Mouse (Mus musculus): ENCODE results near the gene Kcne2.

DNA sequence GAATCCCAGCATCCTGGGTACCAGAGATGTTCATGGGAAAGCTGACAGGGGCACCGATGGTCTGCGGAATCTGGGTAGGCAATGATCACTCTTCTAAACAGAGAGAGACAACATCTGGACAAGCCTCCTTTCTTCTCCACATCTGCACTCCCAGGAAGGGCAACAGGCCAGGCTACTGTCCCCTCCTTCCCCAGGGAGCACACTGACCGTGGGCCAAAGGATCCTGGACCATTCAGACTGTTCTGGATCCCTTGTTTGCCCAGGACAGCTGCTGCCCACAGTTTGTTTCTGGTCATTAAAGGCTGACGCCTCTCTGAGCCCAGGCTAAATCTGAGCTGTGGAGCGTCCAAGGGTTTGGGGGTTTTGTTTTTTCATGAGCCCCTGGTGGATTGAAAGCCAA lies 9.5 kb upstream of the Kcne2 start:
- TF ChIP-seq CHD2 (IDR thresholded peaks at IDR 0.05; ENCODE audit: low read depth, low read length), result no peak
- no peak for TF ChIP-seq HCFC1 (IDR thresholded peaks at IDR 0.05; ENCODE audit: borderline replicate concordance, insufficient read depth, low read length)
- TF ChIP-seq ZC3H11A (IDR thresholded peaks at IDR 0.05; ENCODE audit: borderline replicate concordance, low read depth, low read length), result no peak
- no peak for TF ChIP-seq MAFK (IDR thresholded peaks at IDR 0.05; ENCODE audit: insufficient read depth, low read depth, low read length)
